ENCODE assay signal across 8 mouse cellular contexts in genomic region chr1:180777660-180778402, GRCm38 (mm10). TPM values are rescaled to one million over a fixed set of nuclear protein-coding genes. Genes with fewer than 3 reads are reported as not detected.
DNase-seq lines count a peak whose midpoint lies in the region; ATAC-seq and TF ChIP-seq lines count a peak whose summit lies in the region.

No protein-coding gene starts in this region.

- TF ChIP-seq RAD21 in MEL (IDR thresholded peaks at IDR 0.05; ENCODE audit: low read depth, low read length), result peak; percentile 26

- peak overlapping the region; percentile 23; the same call in 1 of the 2 replicates for H3K27ac ChIP-seq in MEL (ENCODE audit: control insufficient read depth, low read depth, low read length)
- H3K27ac ChIP-seq in cerebellum, adult 2 months (ENCODE audit: insufficient read depth, low read length), result peak overlapping the region; percentile 92
- peak overlapping the region; percentile 76 for H3K27ac ChIP-seq in forebrain, postnatal 0 days (ENCODE audit: low read depth, low read length)
- peak overlapping the region; percentile 95 for H3K27ac ChIP-seq in layer of hippocampus, adult 2 months
- H3K27ac ChIP-seq in neural tube, embryonic 15.5 days (replicated peaks), result peak overlapping the region; percentile 89

- no peak for TF ChIP-seq EP300 in MEL (IDR thresholded peaks at IDR 0.05; ENCODE audit: low read depth in 1 of 2, low read length in 2 of 2)

- H3K9ac ChIP-seq in MEL (ENCODE audit: control insufficient read depth, low read depth, low read length, poor library complexity, severe bottlenecking), result peak overlapping the region; percentile 73
- H3K9ac ChIP-seq in forebrain, postnatal 0 days, result peak overlapping the region; percentile 79
- peak overlapping the region; percentile 87 for H3K9ac ChIP-seq in neural tube, embryonic 15.5 days (replicated peaks)

- H3K9me3 ChIP-seq in MEL (replicated peaks; ENCODE audit: insufficient read depth, low read length), result no peaks in the 10 kb centered on the region
- H3K9me3 ChIP-seq in forebrain, postnatal 0 days (ENCODE audit: low read length), result no peaks in the 10 kb centered on the region
- H3K9me3 ChIP-seq in neural tube, embryonic 15.5 days (replicated peaks), result no peaks in the 10 kb centered on the region

- 0 out of 4 replicates have a peak, but pooled peaks of 1 of the 2 experiments have one; percentile 43 for TF ChIP-seq POLR2A in MEL (IDR thresholded peaks at IDR 0.05; ENCODE audit: control insufficient read depth in 1 of 2, insufficient read depth in 1 of 2, low read depth in 1 of 2, low read length in 2 of 2, poor library complexity in 1 of 2)
- TF ChIP-seq POLR2A in cerebellum, adult 2 months (IDR thresholded peaks at IDR 0.05; ENCODE audit: borderline replicate concordance, insufficient read depth, low read length), result peak; percentile 88
- TF ChIP-seq POLR2A in lung, adult 2 months (IDR thresholded peaks at IDR 0.05; ENCODE audit: borderline replicate concordance, extremely low read depth, low read depth, low read length), result peak; percentile 87; the same call in 1 of the 2 replicates

- under 1% methylated on average over 56 of the region's 56 CpGs for WGBS in cerebellum, adult 2 months
- WGBS in forebrain, postnatal 0 days, result under 1% methylated on average over 56 of the region's 56 CpGs
- WGBS in lung, adult 2 months, result under 1% methylated on average over 56 of the region's 56 CpGs
- under 1% methylated on average over 56 of the region's 56 CpGs for WGBS in neural tube, embryonic 15.5 days

- peak overlapping the region; percentile 57 to 63 for H3K4me3 ChIP-seq in MEL (ENCODE audit: control insufficient read depth in 1 of 2, insufficient read depth in 1 of 2, low read depth in 2 of 2, low read length in 2 of 2)
- H3K4me3 ChIP-seq in cerebellum, adult 2 months (replicated peaks; ENCODE audit: insufficient read depth, low read depth, low read length), result peak overlapping the region; percentile 76
- peak overlapping the region; percentile 60 for H3K4me3 ChIP-seq in forebrain, postnatal 0 days (ENCODE audit: low read depth, low read length)
- peak overlapping the region; percentile 92 for H3K4me3 ChIP-seq in layer of hippocampus, adult 2 months
- H3K4me3 ChIP-seq in lung, adult 2 months (replicated peaks; ENCODE audit: extremely low read depth, low read depth, low read length), result peak overlapping the region; percentile 83
- peak overlapping the region; percentile 70 for H3K4me3 ChIP-seq in neural tube, embryonic 15.5 days (replicated peaks)

- no peaks in the 10 kb centered on the region for H3K27me3 ChIP-seq in MEL (ENCODE audit: control insufficient read depth in 1 of 2, insufficient read depth in 2 of 2, low read length in 2 of 2)
- no peaks in the 10 kb centered on the region for H3K27me3 ChIP-seq in cerebellum, adult 2 months (ENCODE audit: control insufficient read depth, insufficient read depth, low read length)
- H3K27me3 ChIP-seq in forebrain, postnatal 0 days (ENCODE audit: insufficient read depth, low read length), result no peaks in the 10 kb centered on the region
- no peaks in the 10 kb centered on the region for H3K27me3 ChIP-seq in neural tube, embryonic 15.5 days (replicated peaks)

- 0 out of 4 replicates have a peak, but pooled peaks cover 0 to 4% of the 10 kb centered on the region in 2 experiments for H3K4me1 ChIP-seq in MEL (ENCODE audit: control insufficient read depth in 1 of 2, insufficient read depth in 2 of 2, low read length in 2 of 2)
- H3K4me1 ChIP-seq in cerebellum, adult 2 months (ENCODE audit: control insufficient read depth, insufficient read depth, low read length), result peaks cover 19% of the 10 kb centered on the region
- H3K4me1 ChIP-seq in forebrain, postnatal 0 days (ENCODE audit: insufficient read depth), result 0 out of 2 replicates have a peak, but pooled peaks cover 5% of the 10 kb centered on the region
- no peaks in the 10 kb centered on the region for H3K4me1 ChIP-seq in lung, adult 2 months (ENCODE audit: control insufficient read depth, insufficient read depth, low read length)
- H3K4me1 ChIP-seq in neural tube, embryonic 15.5 days, result peaks cover 25% of the 10 kb centered on the region

- H3K4me2 ChIP-seq in forebrain, postnatal 0 days (ENCODE audit: low read depth), result peak overlapping the region; percentile 84
- peak overlapping the region; percentile 95 for H3K4me2 ChIP-seq in neural tube, embryonic 15.5 days

- H3K36me3 ChIP-seq in MEL (ENCODE audit: control insufficient read depth in 1 of 2, insufficient read depth in 2 of 2, low read length in 2 of 2), result no peaks in the 10 kb centered on the region
- H3K36me3 ChIP-seq in forebrain, postnatal 0 days (ENCODE audit: insufficient read depth), result no peaks in the 10 kb centered on the region
- H3K36me3 ChIP-seq in neural tube, embryonic 15.5 days, result no peaks in the 10 kb centered on the region

- peak; percentile 84 for DNase-seq in MEL (ENCODE audit: low read depth, low spot score)
- DNase-seq in cerebellum, adult 2 months, result peak; percentile 91 to 92
- peak; percentile 89 for DNase-seq in forebrain, postnatal 0 days
- DNase-seq in heart, postnatal 4 days, result peak; percentile 87
- DNase-seq in layer of hippocampus, adult 2 months (ENCODE audit: low spot score in 2 of 2), result peak; percentile 74 to 82
- peak; percentile 86 for DNase-seq in lung, adult 2 months
- peak; percentile 83 for DNase-seq in testis, postnatal 10 days (ENCODE audit: low spot score)

- no peaks in the 10 kb centered on the region for H3K79me2 ChIP-seq in MEL (ENCODE audit: control insufficient read depth, insufficient read depth, low read length, poor library complexity)

- peak; percentile 95 for ATAC-seq in forebrain, postnatal 0 days
- peak; percentile 90 for ATAC-seq in neural tube, embryonic 15.5 days (ENCODE audit: low FRiP score)

- TF ChIP-seq CTCF in MEL (IDR thresholded peaks at IDR 0.05 in 2 of 3, conservative IDR thresholded peaks at IDR 0.05 in 1 of 3; ENCODE audit: control insufficient read depth in 1 of 3, insufficient read depth in 1 of 3, low read depth in 2 of 3, low read length in 3 of 3, poor library complexity in 1 of 3, severe bottlenecking in 1 of 3), result peak in 2 of 3 experiments; percentile 44 to 48; a peak in 5 of 6 replicates
- peak; percentile 65 for TF ChIP-seq CTCF in cerebellum, adult 2 months (IDR thresholded peaks at IDR 0.05; ENCODE audit: borderline replicate concordance, insufficient read depth, low read depth, low read length)
- TF ChIP-seq CTCF in forebrain, postnatal 0 days (IDR thresholded peaks at IDR 0.05; ENCODE audit: low read depth), result peak; percentile 77
- TF ChIP-seq CTCF in layer of hippocampus, adult 2 months (conservative IDR thresholded peaks at IDR 0.05), result peak; percentile 81
- TF ChIP-seq CTCF in lung, adult 2 months (IDR thresholded peaks at IDR 0.05; ENCODE audit: insufficient read depth, low read length), result peak; percentile 61; the same call in 1 of the 2 replicates

TF ChIP-seq in MEL, 35 proteins besides CTCF, POLR2A, EP300 and RAD21 (continues in another document):
- no peak for TF ChIP-seq SMC3 (IDR thresholded peaks at IDR 0.05; ENCODE audit: low read depth, low read length)
- TF ChIP-seq MAZ (IDR thresholded peaks at IDR 0.05; ENCODE audit: low read depth, low read length), result no peak
- TF ChIP-seq TCF12 (IDR thresholded peaks at IDR 0.05; ENCODE audit: low read depth, low read length), result 0 out of 2 replicates have a peak, but pooled peaks have one; percentile 10
- no peak for TF ChIP-seq MAX (IDR thresholded peaks at IDR 0.05; ENCODE audit: low read length)
- TF ChIP-seq USF1 (IDR thresholded peaks at IDR 0.05; ENCODE audit: low read depth, low read length), result no peak
- no peak for TF ChIP-seq KAT2A (conservative IDR thresholded peaks at IDR 0.05; ENCODE audit: low read depth, low read length)
- no peak for TF ChIP-seq MYB (IDR thresholded peaks at IDR 0.05; ENCODE audit: low read depth, low read length)
- TF ChIP-seq NELFE (IDR thresholded peaks at IDR 0.05; ENCODE audit: low read depth, low read length), result peak; percentile 31
- TF ChIP-seq CHD1 (IDR thresholded peaks at IDR 0.05; ENCODE audit: low read depth, low read length), result no peak
- no peak for TF ChIP-seq POLR2AphosphoS2 (IDR thresholded peaks at IDR 0.05; ENCODE audit: low read length)
- TF ChIP-seq ZC3H11A (IDR thresholded peaks at IDR 0.05; ENCODE audit: low read depth, low read length), result no peak
- peak; percentile 53; the same call in 1 of the 2 replicates for TF ChIP-seq HCFC1 (IDR thresholded peaks at IDR 0.05; ENCODE audit: low read depth, low read length)
- TF ChIP-seq GATA1 (IDR thresholded peaks at IDR 0.05; ENCODE audit: low read depth, low read length), result no peak
- peak; percentile 84 for TF ChIP-seq ELF1 (IDR thresholded peaks at IDR 0.05; ENCODE audit: low read depth, low read length)
- no peak for TF ChIP-seq JUND (IDR thresholded peaks at IDR 0.05; ENCODE audit: low read depth, low read length)
- no peak for TF ChIP-seq UBTF (IDR thresholded peaks at IDR 0.05; ENCODE audit: borderline replicate concordance, insufficient read depth, low read depth, low read length)
- no peak for TF ChIP-seq CHD2 (IDR thresholded peaks at IDR 0.05; ENCODE audit: low read length)

RNA-seq across cellular contexts. Expression of gene H3f3a, which starts 35.9 kb away (rescaled TPM):
- total RNA-seq in MEL (2012; rRNA removed), result 573 and 574 TPM in 2 replicates
- 100 to 1,000 TPM; 265 to 903 TPM for polyA plus RNA-seq in MEL (2012; ENCODE audit: insufficient read depth in 1 of 2, insufficient read length in 2 of 2, low read depth in 1 of 2, low replicate concordance in 2 of 2, missing spikeins in 1 of 2)
- polyA plus RNA-seq in cerebellum, adult 2 months (2012; rRNA removed), result 463 and 518 TPM in 2 replicates
- total RNA-seq in forebrain, postnatal 0 days (2014; rRNA removed), result 3,418 and 3,587 TPM in 2 replicates
- 2,464 and 2,886 TPM in 2 replicates for polyA plus RNA-seq in forebrain, postnatal 0 days (2015; fragmentation: Nextera tagmentation; extraction: Ambion mirVana)
- total RNA-seq in heart, postnatal 4 days (2021), result 1,000 to 10,000 TPM in 1 of 2 experiments, 100 to 1,000 TPM in 1; 959 to 1,008 TPM
- 100 to 1,000 TPM; 319 to 351 TPM for total RNA-seq in layer of hippocampus, adult 2 months (2021)
- polyA plus RNA-seq in lung, adult 2 months (2012; rRNA removed), result 282 and 339 TPM in 2 replicates
- 2,562 and 2,745 TPM in 2 replicates for polyA plus RNA-seq in neural tube, embryonic 15.5 days (2015; fragmentation: Nextera tagmentation; extraction: Ambion mirVana)

RNA-seq across cellular contexts. Expression of gene Acbd3, which starts 52.0 kb away (rescaled TPM):
- 17.4 and 17.8 TPM in 2 replicates for total RNA-seq in MEL (2012; rRNA removed)
- polyA plus RNA-seq in MEL (2012; ENCODE audit: insufficient read depth in 1 of 2, insufficient read length in 2 of 2, low read depth in 1 of 2, low replicate concordance in 2 of 2, missing spikeins in 1 of 2), result 10 to 100 TPM in 1 of 2 experiments, not detected in 1; 23.2 TPM
- 27.2 and 28.1 TPM in 2 replicates for polyA plus RNA-seq in cerebellum, adult 2 months (2012; rRNA removed)
- total RNA-seq in forebrain, postnatal 0 days (2014; rRNA removed), result 27.9 and 37.6 TPM in 2 replicates
- polyA plus RNA-seq in forebrain, postnatal 0 days (2015; fragmentation: Nextera tagmentation; extraction: Ambion mirVana), result 10.6 and 16.1 TPM in 2 replicates
- total RNA-seq in heart, postnatal 4 days (2021), result 10 to 100 TPM; 35.8 to 36.5 TPM
- 10 to 100 TPM; 32.6 to 34.4 TPM for total RNA-seq in layer of hippocampus, adult 2 months (2021)
- polyA plus RNA-seq in lung, adult 2 months (2012; rRNA removed), result 12.2 and 15.0 TPM in 2 replicates
- 23.5 and 24.4 TPM in 2 replicates for polyA plus RNA-seq in neural tube, embryonic 15.5 days (2015; fragmentation: Nextera tagmentation; extraction: Ambion mirVana)

Comparison
In these comparisons a context has a peak if more than half of its experiments do, and no peak if none do; other contexts are left out.
1. Peak in every context shown above with its lines: DNase-seq, ATAC-seq, H3K4me3 ChIP-seq and H3K27ac ChIP-seq.
2. H3K27ac ChIP-seq: peak in every context shown above with its lines; median percentile 95 in layer of hippocampus, adult 2 months; 92 in cerebellum, adult 2 months; 89 in neural tube, embryonic 15.5 days; 76 in forebrain, postnatal 0 days; 23 in MEL.